Mouse (Mus musculus) lung, postnatal 0 days (tissue): ENCODE measurements at regions not wholly inside any gene's neighbourhood (a gene's known extent, or its start where the extent isn't known, plus 50 kb on each side); places are given as distances from the start of the nearest gene placed in this dataset.

Source experiments
- CTCF ChIP-seq: IDR thresholded peaks from 2 replicates; pipeline ENCODE4 v1.5.1; 2016; ENCODE audit warnings: antibody characterized with exemption, mild to moderate bottlenecking
- EP300 ChIP-seq: IDR thresholded peaks from 2 replicates; pipeline ENCODE4 v1.6.1; 2016; ENCODE audit warnings: antibody characterized with exemption, mild to moderate bottlenecking, control low read depth

- no peak for TF ChIP-seq CTCF
- TF ChIP-seq EP300, result no peak
Measured at GRCm38 (mm10) chr5:44917173-44917815, 117.8 kb upstream of the Ldb2 start.
